Comparison of ENCODE assay signal across 21 mouse cellular contexts in genomic region chr4:150624214-150624823, GRCm38 (mm10). TPM values are rescaled to one million over a fixed set of nuclear protein-coding genes. Genes with fewer than 3 reads are reported as not detected.
"Had no signal": no experiment of that assay in that cellular context is flagged by ENCODE, and none has a peak within 500 bp of the region (broad histone marks: within the 10 kb centered on the region; RNA-seq: fewer than 3 reads in every experiment).

No protein-coding gene starts in this region.

- H3K27ac ChIP-seq: kidney, embryonic 15.5 days; left cerebral cortex, adult 2 months; liver, embryonic 13.5 days; neural tube, embryonic 12.5 days; stomach, postnatal 0 days had no signal

- DNase-seq: kidney, adult 11 months; kidney, adult 8-10 months; kidney, postnatal 10 days; kidney, postnatal 36 days; layer of hippocampus, postnatal 36 days; liver, embryonic 13.5 days; lung, adult 2 months; lung, postnatal 14 days; lung, postnatal 4 days; midbrain, embryonic 14.5 days; thymus, adult 18-20 months; thymus, postnatal 36 days had no signal

- H3K9ac ChIP-seq: kidney, embryonic 15.5 days; liver, embryonic 13.5 days; neural tube, embryonic 12.5 days had no signal

- H3K9me3 ChIP-seq: kidney, embryonic 15.5 days; liver, embryonic 13.5 days; neural tube, embryonic 12.5 days had no signal

- H3K4me2 ChIP-seq: kidney, embryonic 15.5 days; liver, embryonic 13.5 days; neural tube, embryonic 12.5 days had no signal

- H3K4me3 ChIP-seq: kidney, embryonic 15.5 days; left cerebral cortex, adult 2 months; liver, embryonic 13.5 days; neural tube, embryonic 12.5 days had no signal

- H3K27me3 ChIP-seq: kidney, embryonic 15.5 days; liver, embryonic 13.5 days; neural tube, embryonic 12.5 days had no signal

RNA-seq across cellular contexts. Expression of gene Slc45a1, which starts 27.7 kb away (rescaled TPM):
- total RNA-seq: liver, adult 2 months; megakaryocyte progenitor cell, adult 5-6 weeks; megakaryocyte-erythroid progenitor cell, adult 5-6 weeks had no signal
- polyA plus RNA-seq: liver, adult 2 months; liver, embryonic 13.5 days; liver, embryonic 16.5 days; lung, adult 2 months; spleen, adult 2 months had no signal
